Mouse (Mus musculus) heart, postnatal 0 days (tissue): ENCODE results near the gene Slc34a2.

Experiments used
- CTCF ChIP-seq: IDR thresholded peaks from 2 replicates; pipeline ENCODE4 v1.5.1; 2016; ENCODE audit warnings: antibody characterized with exemption, control low read depth, low read depth
- EP300 ChIP-seq: IDR thresholded peaks from 2 replicates; pipeline ENCODE4 v1.6.1; 2016; ENCODE audit warnings: antibody characterized with exemption, low read depth

- TF ChIP-seq CTCF (no peak), EP300 (no peak)
These were observed 53.5 kb downstream of the Slc34a2 start for GRCm38 (mm10) chr5:53091331-53091730.
